Mouse (Mus musculus) limb, embryonic 12.5 days (tissue): Measurements from ENCODE around the gene Styxl1. TPM values are rescaled to one million over a fixed set of nuclear protein-coding genes. Genes with fewer than 3 reads are reported as not detected.

ENCODE experiments used
- ATAC-seq: fragments of 200-750 bp; cut with Nextera tagmentation; 2 replicates; pipeline ENCODE4 v1.8.0; 2017; ENCODE audit warnings: low read depth, moderate TSS enrichment; ENCODE audit not compliant: insufficient number of reproducible peaks, insufficient read depth, low FRiP score, low TSS enrichment
- H3K27ac ChIP-seq: fragments of 300-500 bp; sonication (generic); 2 replicates; pipeline ENCODE4 v1.5.1; 2016; ENCODE audit warnings: mild to moderate bottlenecking, moderate library complexity
- H3K27me3 ChIP-seq: fragments of 300-500 bp; sonication (generic); 2 replicates; pipeline ENCODE4 v1.6.1; 2016; ENCODE audit warnings: mild to moderate bottlenecking, moderate library complexity
- H3K36me3 ChIP-seq: fragments of 300-500 bp; sonication (generic); 2 replicates; pipeline ENCODE4 v1.6.1; 2016; ENCODE audit warnings: mild to moderate bottlenecking, moderate library complexity
- H3K4me1 ChIP-seq: fragments of 300-500 bp; sonication (generic); replicated peaks from 2 replicates; pipeline ENCODE4 v1.6.1; 2016
- H3K4me2 ChIP-seq: fragments of 300-500 bp; sonication (generic); 2 replicates; pipeline ENCODE4 v1.6.1; 2016; ENCODE audit warnings: mild to moderate bottlenecking, moderate library complexity
- H3K4me3 ChIP-seq: fragments of 300-500 bp; sonication (generic); replicated peaks from 2 replicates; pipeline ENCODE4 v1.5.1; 2016; ENCODE audit warnings: mild to moderate bottlenecking
- H3K9ac ChIP-seq: fragments of 300-500 bp; sonication (generic); replicated peaks from 2 replicates; pipeline ENCODE4 v1.6.1; 2016; ENCODE audit warnings: mild to moderate bottlenecking, moderate library complexity
- H3K9me3 ChIP-seq: fragments of 300-500 bp; sonication (generic); 2 replicates; pipeline ENCODE4 v1.6.1; 2016; ENCODE audit warnings: mild to moderate bottlenecking, moderate library complexity
- WGBS: fragments of 180-500 bp; shearing (Covaris S2); methylation state at CpG from one replicate; pipeline ENCODE4 v1.1.7; 2016; 5-methylcytosine and 5-hydroxymethylcytosine counted together
- polyA plus RNA-seq: library from polyadenylated mRNA; unstranded; fragments of >200 nt; fragmentation: Nextera tagmentation; extraction: Ambion mirVana; gene quantifications from 2 replicates; pipeline ENCODE4 v1.2.1, GENCODE M21; 2016

Styxl1 gene
- polyA plus RNA-seq: 0.17 TPM in 1 of 2 replicates, not detected in the other

DNA sequence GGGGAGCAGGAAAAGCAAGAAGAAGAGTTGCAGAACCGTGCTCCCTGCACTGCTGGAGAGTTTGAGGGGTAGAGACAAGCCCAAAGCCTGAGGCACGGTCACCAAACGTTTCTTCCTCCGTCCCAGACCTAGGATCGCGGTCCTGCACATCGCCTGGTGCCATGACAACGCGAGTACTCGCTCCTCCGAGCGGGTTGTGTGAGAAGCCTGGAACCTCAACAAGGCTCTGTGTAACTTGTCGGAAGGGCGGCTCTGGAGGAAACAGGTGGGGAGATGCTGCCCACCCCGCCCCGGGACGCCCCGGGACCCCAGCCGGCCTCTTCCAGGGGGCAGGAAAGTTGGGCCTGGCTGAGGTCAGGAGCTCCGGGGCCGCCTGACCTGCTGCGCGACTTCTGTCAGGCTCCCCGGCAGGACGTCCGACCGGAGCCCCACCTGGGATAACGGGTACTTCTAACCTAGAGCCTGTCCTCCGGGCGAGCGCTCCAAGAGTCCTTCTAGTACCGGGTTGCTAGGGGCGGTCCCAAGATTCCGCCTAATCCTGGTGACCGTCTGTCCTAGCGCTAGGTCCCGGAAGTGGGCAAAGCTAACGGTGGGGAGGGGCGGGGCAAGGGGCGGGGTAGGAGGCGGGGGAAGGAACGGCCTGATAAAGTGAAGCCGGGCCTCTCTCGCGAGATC lies at the start of gene Styxl1:
Styxl1 (minus strand) TSS at position 590 of the 675 bp plus-strand sequence.
- H3K4me1 ChIP-seq: peaks cover 15% of the 10 kb centered on the region
- peaks cover 20% of the 10 kb centered on the region for H3K36me3 ChIP-seq
- H3K4me3 ChIP-seq: peak within 1 kb of the TSS; percentile 84
- peak; percentile 93 for ATAC-seq
- H3K27me3 ChIP-seq: peaks cover 2% of the 10 kb centered on the region; the same call in 1 of the 2 replicates
- WGBS: under 1% methylated on average over 45 of the region's 45 CpGs
- H3K27ac ChIP-seq: peak within 1 kb of the TSS; percentile 95
- peak within 1 kb of the TSS; percentile 92 for H3K9ac ChIP-seq
- no peaks in the 10 kb centered on the region for H3K9me3 ChIP-seq
- peak within 1 kb of the TSS; percentile 87 for H3K4me2 ChIP-seq

DNA sequence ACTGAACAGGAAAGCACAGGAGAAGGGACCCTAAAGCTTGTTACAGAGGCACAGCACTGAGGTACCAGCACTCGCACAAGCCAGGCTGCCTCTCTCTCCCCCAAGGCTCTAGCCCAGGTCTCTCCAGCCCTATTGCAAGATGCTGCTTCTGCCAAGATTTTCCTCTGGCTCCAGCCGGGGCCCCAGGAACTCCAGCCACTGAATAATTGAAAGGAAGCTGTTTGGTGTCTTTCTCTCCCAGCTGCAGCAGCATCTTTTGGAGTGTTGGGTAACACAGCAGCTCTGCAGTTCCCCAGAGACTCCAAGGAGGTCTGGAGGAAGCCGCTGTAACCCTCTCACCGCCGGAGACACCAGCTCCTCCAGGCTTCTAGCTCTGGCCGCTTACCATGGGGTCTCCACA lies 48.0 kb upstream of the Styxl1 start:
- no peak for ATAC-seq
- no peak overlapping the region for H3K27ac ChIP-seq
- no peak overlapping the region for H3K4me3 ChIP-seq
- no peaks in the 10 kb centered on the region for H3K9me3 ChIP-seq
- H3K36me3 ChIP-seq: no peaks in the 10 kb centered on the region
- H3K4me1 ChIP-seq: peaks cover 7% of the 10 kb centered on the region
- 45% methylated on average over 6 of the region's 6 CpGs for WGBS
- no peak overlapping the region for H3K9ac ChIP-seq
- peaks cover 10% of the 10 kb centered on the region; the same call in 1 of the 2 replicates for H3K27me3 ChIP-seq
- no peak overlapping the region for H3K4me2 ChIP-seq

DNA sequence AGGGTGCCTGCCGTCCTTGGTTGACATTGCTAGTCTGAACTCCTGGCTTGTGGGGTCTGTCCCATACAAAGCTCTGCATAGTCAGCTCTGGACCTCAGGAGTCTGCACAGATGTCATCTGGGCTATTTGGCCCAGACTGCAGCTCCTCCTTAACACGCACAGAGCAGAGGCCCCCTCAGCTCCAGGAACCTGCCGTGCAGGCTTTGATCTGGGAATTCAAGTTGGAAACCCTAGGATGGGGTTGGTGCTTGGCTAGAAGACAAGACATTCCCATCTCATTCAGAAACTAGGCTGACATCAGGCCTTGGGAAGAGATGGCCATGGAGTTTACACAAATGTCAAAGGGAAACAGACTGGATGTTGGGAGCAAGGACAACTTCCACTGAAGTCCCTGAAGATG lies 46.3 kb upstream of the Styxl1 start:
- Histone ChIP-seq H3K27ac (no peak overlapping the region), H3K27me3 (peaks cover 17% of the 10 kb centered on the region), H3K9me3 (no peaks in the 10 kb centered on the region), H3K4me2 (no peak overlapping the region), H3K9ac (no peak overlapping the region), H3K4me1 (peaks cover 7% of the 10 kb centered on the region), H3K36me3 (no peaks in the 10 kb centered on the region), H3K4me3 (no peak overlapping the region)
- 39% methylated on average over 3 of the region's 3 CpGs for WGBS
- ATAC-seq: no peak

DNA sequence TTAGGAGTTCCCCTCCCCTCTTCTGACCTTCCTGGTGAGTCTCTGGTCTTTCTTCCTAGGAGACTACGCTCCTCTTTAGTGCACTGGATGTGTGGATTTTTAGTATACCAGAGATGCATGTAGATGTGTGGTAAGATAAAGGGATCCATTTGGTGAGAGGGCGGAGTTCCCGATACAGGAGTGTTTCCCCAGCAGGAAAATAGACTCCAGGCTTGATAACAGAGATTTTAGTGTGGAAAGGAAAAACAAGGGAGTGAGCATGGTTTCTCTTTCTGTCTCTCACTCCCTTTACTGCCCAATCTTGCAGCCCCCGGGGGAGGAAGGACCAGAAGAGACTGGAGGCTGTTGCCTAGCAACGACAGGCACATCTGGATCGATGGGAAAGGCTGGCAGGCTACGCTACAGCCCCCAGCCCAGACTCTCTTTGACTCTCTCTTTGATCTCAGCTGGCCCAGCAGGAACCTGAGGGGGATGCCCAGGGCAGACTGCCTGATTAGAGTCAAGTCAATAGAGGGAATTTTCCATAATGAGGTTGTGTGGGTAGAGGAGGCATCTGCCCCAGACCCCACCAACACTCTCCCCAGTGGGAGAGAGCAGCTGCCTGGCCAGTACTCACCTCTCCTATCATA lies 44.2 kb upstream of the Styxl1 start:
- no peak overlapping the region for H3K9ac ChIP-seq
- WGBS: 16% methylated on average over 7 of the region's 7 CpGs
- no peak for ATAC-seq
- peaks cover 7% of the 10 kb centered on the region for H3K4me1 ChIP-seq
- H3K9me3 ChIP-seq: no peaks in the 10 kb centered on the region
- no peaks in the 10 kb centered on the region for H3K36me3 ChIP-seq
- H3K27me3 ChIP-seq: peaks cover 32% of the 10 kb centered on the region
- no peak overlapping the region for H3K27ac ChIP-seq
- H3K4me2 ChIP-seq: no peak overlapping the region
- H3K4me3 ChIP-seq: no peak overlapping the region

DNA sequence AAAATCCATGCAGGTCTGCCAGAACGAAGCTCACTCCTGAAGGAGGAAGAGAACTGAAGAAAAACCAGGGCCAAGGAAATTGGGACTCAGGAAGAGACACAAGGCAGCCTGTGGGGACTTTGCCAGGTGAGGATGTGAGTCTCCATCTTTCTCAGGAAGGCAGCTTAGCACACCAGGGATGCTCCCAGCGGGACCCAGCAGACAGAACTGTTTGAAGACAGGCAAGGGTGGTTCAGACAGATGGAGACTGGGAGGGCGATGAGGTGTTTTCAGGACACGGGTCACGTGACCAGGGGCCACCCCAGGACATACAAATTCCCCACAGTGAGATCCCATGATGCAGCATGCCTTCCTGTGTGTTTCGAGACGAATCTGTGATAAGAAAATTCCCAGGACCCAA lies 40.3 kb upstream of the Styxl1 start:
- Histone ChIP-seq H3K4me2 (no peak overlapping the region), H3K9me3 (no peaks in the 10 kb centered on the region), H3K4me1 (peaks cover 7% of the 10 kb centered on the region), H3K27ac (no peak overlapping the region), H3K27me3 (peaks cover 30% of the 10 kb centered on the region), H3K36me3 (no peaks in the 10 kb centered on the region), H3K4me3 (no peak overlapping the region), H3K9ac (no peak overlapping the region)
- WGBS: 48% methylated on average over 7 of the region's 7 CpGs
- no peak for ATAC-seq

DNA sequence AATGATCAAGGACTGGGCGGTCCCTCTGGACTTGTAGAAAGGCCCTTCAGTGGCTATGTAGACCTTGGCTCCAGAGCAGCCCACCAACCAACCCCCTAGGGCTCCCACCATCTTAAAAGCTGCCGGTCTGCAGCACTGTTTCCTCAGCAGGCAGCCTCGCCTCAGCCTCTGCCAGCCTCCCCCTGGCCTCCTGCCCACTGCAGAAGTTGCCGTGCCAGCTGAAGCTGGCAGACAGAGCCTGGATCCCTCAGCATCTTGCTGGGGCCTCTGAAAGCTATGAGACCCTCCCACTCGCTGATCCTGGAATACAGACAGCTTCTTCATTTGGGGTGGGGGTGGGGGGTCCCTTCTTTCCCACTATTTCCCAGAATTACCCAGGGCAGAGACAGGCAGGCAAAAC lies 34.8 kb upstream of the Styxl1 start:
- H3K9ac ChIP-seq: no peak overlapping the region
- H3K36me3 ChIP-seq: no peaks in the 10 kb centered on the region
- H3K4me3 ChIP-seq: no peak overlapping the region
- 69% methylated on average over 5 of the region's 5 CpGs for WGBS
- no peak overlapping the region for H3K4me2 ChIP-seq
- no peaks in the 10 kb centered on the region for H3K9me3 ChIP-seq
- no peak for ATAC-seq
- no peaks in the 10 kb centered on the region for H3K4me1 ChIP-seq
- H3K27me3 ChIP-seq: peaks cover 10% of the 10 kb centered on the region
- no peak overlapping the region for H3K27ac ChIP-seq

DNA sequence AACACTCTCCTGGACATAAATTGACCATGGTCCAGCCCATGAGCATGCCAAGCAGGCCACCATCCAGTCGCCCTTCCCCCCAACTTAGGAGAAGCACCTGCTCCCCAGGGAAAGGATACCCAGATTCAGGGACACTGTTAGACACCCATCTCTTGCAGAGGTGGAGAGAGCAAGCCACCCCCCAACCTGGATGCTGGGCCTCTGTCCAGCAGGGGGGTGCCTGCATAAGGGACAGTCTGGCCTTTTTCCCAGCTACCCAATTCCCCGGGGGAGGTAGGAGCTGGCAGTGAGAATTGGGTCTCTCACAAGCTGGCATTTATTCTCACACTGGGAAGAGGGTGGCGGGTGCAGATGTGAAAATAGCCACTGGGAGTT lies 29.1 kb upstream of the Styxl1 start:
- Histone ChIP-seq H3K36me3 (no peaks in the 10 kb centered on the region), H3K4me1 (peaks cover 4% of the 10 kb centered on the region; the same call in 1 of the 2 replicates), H3K9me3 (no peaks in the 10 kb centered on the region), H3K9ac (no peak overlapping the region), H3K4me3 (no peak overlapping the region), H3K27ac (no peak overlapping the region), H3K27me3 (peaks cover 11% of the 10 kb centered on the region), H3K4me2 (no peak overlapping the region)
- ATAC-seq: no peak
- 54% methylated on average over 3 of the region's 3 CpGs for WGBS

DNA sequence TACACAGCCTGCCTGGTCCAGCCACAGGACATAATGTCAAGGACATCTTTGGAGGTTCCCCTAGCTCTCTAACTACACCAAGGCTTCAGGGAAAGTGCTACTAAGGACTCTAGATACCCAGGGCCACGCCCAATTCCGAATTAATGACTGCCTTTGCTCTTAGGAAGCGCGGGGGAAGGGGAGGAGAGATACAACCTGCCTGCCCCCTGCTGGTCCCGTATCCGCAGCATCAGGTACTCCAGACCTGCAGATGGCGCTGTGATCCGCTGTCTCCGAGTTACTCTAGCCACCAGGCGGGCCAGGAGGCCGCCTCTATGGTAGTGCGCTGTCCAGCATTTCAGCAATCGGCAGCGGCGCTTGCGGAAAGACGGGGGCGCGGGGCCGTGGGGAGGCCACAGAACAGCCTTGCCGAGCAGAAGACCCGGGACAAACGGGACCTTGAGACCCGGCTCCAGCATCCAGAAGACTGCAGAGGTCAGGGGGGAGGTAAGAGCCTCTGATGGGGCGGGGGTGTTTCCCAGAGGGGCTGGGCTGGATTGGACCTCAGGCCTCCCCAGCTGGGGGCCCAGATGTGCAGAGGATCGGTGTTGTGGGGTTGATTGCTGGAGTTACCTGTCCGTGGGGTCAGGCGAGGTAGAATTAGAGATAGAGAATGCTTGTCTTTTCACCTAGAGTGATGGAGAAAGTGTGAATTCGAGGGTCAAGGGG lies 28.5 kb upstream of the Styxl1 start, which contains the start of gene Srrm3:
Srrm3 (plus strand) TSS at position 336 of the 708 bp plus-strand sequence.
- Histone ChIP-seq H3K27ac (no peak within 1 kb of the TSS), H3K36me3 (no peaks in the 10 kb centered on the region), H3K4me3 (no peak within 1 kb of the TSS), H3K4me1 (peaks cover 5% of the 10 kb centered on the region; the same call in 1 of the 2 replicates), H3K9ac (no peak within 1 kb of the TSS), H3K27me3 (peaks cover 14% of the 10 kb centered on the region), H3K4me2 (peak within 1 kb of the TSS; percentile 23; the same call in 1 of the 2 replicates), H3K9me3 (no peaks in the 10 kb centered on the region)
- ATAC-seq: no peak
- WGBS: 4% methylated on average over 29 of the region's 29 CpGs

DNA sequence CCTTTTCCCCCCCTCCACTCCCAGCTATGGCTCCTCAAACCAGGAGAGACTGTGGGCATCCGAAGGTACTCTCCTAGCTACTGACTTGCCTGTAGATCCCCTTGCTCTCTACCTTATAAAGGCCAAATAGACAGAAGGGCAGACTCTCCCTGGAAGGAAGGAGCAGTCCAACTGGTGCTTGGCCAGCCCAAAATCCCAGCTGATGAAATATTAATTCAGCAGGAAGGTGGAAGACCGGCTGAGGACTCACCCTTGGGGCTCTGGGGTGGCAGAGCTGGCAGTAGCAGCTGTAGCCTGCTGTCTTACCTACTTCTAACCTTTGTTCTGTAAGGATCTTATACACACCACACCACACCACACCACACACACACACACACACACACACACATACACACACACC lies 26.6 kb upstream of the Styxl1 start:
- no peaks in the 10 kb centered on the region for H3K36me3 ChIP-seq
- peaks cover 14% of the 10 kb centered on the region for H3K27me3 ChIP-seq
- no peak overlapping the region for H3K4me2 ChIP-seq
- H3K9me3 ChIP-seq: no peaks in the 10 kb centered on the region
- WGBS: 62% methylated on average over 2 of the region's 2 CpGs
- peaks cover 20% of the 10 kb centered on the region for H3K4me1 ChIP-seq
- no peak overlapping the region for H3K9ac ChIP-seq
- no peak overlapping the region for H3K4me3 ChIP-seq
- H3K27ac ChIP-seq: no peak overlapping the region
- ATAC-seq: no peak

DNA sequence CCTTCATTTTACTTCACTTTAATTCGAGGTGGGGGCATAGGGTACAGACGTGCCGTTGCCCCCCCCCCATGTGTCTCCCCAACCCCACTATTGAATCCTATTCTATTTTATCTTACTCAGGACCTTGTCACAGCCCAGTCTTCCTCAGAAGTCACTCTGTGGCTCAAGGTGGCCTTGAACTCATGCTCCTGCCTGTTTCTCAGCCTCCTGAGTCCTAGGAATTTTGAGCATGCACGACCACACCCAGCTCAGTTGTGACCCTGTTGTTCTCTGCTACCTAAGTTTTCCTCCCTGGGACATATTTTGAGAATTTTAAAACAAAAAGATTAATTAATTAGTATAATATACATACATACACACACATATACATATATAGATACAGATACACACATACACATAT lies 25.5 kb upstream of the Styxl1 start:
- H3K27ac ChIP-seq: no peak overlapping the region
- no peaks in the 10 kb centered on the region for H3K36me3 ChIP-seq
- H3K4me2 ChIP-seq: no peak overlapping the region
- H3K9me3 ChIP-seq: no peaks in the 10 kb centered on the region
- H3K9ac ChIP-seq: no peak overlapping the region
- peaks cover 20% of the 10 kb centered on the region for H3K4me1 ChIP-seq
- 85% methylated on average over 4 of the region's 4 CpGs for WGBS
- H3K27me3 ChIP-seq: peaks cover 14% of the 10 kb centered on the region
- no peak overlapping the region for H3K4me3 ChIP-seq
- ATAC-seq: no peak

DNA sequence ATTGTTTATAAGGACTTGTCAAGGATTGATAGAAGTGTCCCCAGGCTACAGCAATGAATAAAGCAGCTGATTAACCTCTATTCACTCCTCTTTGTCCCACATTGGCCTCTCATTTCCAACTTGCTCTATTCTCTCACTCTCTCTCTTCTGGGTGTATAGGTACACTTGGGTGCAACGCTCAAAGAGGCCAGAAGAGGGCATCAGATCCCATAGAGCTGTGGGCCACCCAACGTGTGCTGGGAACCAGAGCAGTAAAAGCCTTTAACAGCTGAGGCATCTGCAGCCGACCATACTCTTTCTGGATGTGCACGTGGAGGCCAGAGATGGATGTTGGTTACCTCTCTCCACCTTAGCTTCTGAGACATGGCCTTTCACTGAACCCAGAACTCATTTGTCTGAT lies 24.9 kb upstream of the Styxl1 start:
- Histone ChIP-seq H3K4me1 (peaks cover 20% of the 10 kb centered on the region), H3K27me3 (peaks cover 14% of the 10 kb centered on the region), H3K9me3 (no peaks in the 10 kb centered on the region), H3K9ac (no peak overlapping the region), H3K4me3 (no peak overlapping the region), H3K36me3 (no peaks in the 10 kb centered on the region), H3K27ac (no peak overlapping the region), H3K4me2 (no peak overlapping the region)
- 49% methylated on average over 4 of the region's 4 CpGs for WGBS
- ATAC-seq: no peak
